Mouse (Mus musculus): ENCODE results near the gene Dus1l. TPM values are rescaled to one million over a fixed set of nuclear protein-coding genes. Genes with fewer than 3 reads are reported as not detected.
"Not testable (repeated sequence)": the region's sequence is repeated elsewhere in the genome, so short reads cannot be mapped to it uniquely, and the experiment has no call there.

Dus1l gene
- total RNA-seq, 2 experiments from 2014 or later, result 40.0 to 42.8 TPM

- DNase-seq (ENCODE audit: low spot score in 2 of 2), result peak; percentile 82 to 83
- intact Hi-C loops (cut with DNase I), result no loop called here
These were observed 12.0 kb downstream of the Dus1l start, which contains the start of the genes Rfng and Gps1 for GRCm38 (mm10) chr11:120784064-120784791. Gene Rfng, minus strand, starts transcription at chr11:120784207. Gene Gps1, plus strand, starts transcription at chr11:120784272.

GRCm38 (mm10) chr11:120783426-120784063, 12.7 kb downstream of the Dus1l start:
- no peak for DNase-seq (ENCODE audit: low spot score in 2 of 2)
- intact Hi-C loops (cut with DNase I), result no loop called here

GRCm38 (mm10) chr11:120781361-120781760, 14.8 kb downstream of the Dus1l start:
- intact Hi-C loops (cut with DNase I); DNase-seq (ENCODE audit: low spot score in 2 of 2): not testable (repeated sequence)

DNA sequence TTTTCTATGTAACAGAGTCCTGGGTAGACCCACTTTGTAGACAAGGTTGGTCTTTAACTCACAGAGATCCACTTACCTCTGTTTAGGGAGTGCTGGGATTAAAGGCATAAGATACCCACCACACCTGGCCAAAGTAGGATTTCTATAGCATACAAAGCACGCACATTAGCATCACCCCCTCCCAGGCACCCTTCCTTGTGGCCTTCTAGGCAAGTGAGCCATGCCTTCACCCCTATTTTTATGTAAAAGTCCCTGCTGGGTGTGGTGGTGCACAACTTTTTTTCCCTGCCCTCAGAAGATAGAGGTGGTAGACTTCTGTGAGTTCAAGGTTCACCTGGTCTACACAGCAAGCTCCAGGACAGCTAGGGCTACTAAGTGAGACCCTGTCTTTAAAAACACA, 16.3 kb downstream of the Dus1l start:
- DNase-seq (ENCODE audit: low spot score in 2 of 2), result no peak
- intact Hi-C loops (cut with DNase I), result loop anchor here (5.0 kb wide), 1 partner anchor 163 kb away; the partner anchor contains the start of gene Pcyt2

DNA sequence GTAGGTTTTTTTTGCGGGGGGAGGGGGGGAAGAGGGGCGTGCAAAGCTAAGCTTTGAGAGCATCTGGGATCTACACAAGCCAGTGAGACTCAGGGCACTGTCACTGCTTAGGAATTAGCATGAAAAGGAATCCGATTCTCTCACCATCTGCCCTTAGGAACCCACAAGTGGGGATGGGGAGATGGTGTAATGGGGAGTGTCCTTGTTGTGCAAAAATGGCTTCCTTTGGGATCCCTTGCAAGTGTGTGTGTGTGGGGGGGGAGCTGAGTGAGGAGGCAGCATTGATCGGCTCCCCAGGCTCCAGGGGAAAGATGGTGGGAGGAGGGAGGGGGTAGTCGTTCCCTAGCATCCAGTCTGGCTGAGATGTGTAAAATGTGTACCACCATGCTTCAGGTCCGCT, 19.1 kb downstream of the Dus1l start:
- DNase-seq (ENCODE audit: low spot score in 2 of 2), result peak in 1 of 2 experiments; percentile 1
- intact Hi-C loops (cut with DNase I), result loop anchor here (2.0 to 5.0 kb wide), 2 partner anchors 64 to 160 kb away; partner anchors contain the start of genes Cenpx, Lrrc45 and Pcyt2

- intact Hi-C loops (cut with DNase I), result loop anchor here (1.0 to 5.0 kb wide), 3 partner anchors 56 to 159 kb away; partner anchors contain the start of genes Cenpx, Lrrc45 and Pcyt2
- peak; percentile 93 to 95 for DNase-seq (ENCODE audit: low spot score in 2 of 2)
These were observed 20.3 kb downstream of the Dus1l start for GRCm38 (mm10) chr11:120775774-120776469.

GRCm38 (mm10) chr11:120773463-120774190, 22.6 kb downstream of the Dus1l start:
- intact Hi-C loops (cut with DNase I), result no loop called here
- peak in 1 of 2 experiments; percentile 0 for DNase-seq (ENCODE audit: low spot score in 2 of 2)

DNA sequence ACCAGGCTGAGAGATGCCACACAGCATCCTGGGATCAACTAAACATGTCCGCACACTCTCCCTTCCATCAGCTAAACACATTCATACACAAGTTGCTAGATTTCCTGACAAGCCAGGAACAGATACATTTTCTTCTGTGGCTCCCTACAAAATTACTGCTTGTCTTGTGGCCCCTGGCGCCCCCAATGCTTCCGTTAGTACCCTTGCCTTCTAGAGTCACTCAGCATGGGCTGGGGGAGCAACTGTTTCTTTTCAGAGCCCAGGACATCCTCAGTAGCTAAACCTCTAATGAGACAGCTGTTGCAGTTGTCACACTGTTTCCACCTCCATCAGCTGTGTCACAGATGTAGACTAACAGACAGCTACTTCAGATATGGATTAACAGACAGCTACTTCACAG, 23.5 kb downstream of the Dus1l start:
- no peak for DNase-seq (ENCODE audit: low spot score in 2 of 2)
- intact Hi-C loops (cut with DNase I), result no loop called here

DNA sequence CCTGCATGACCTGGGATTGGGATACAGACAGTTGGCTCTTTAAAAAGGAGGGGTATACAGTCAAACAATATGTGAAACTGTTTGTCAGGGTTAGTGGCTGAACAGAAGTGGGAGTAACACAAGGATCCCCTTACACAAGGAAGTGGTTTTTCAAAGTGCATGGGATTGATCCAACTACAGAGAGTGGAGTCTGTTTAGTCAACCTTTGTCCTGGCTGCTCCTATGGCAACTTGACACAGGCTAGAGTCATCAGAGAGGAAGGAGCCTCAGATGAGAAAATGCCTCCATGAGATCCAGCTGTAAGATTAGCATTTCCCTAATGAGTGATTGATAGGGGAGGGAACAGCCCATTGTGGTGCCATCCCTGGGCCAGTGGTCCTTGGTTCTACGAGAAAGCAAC, 28.0 kb downstream of the Dus1l start:
- no peak for DNase-seq (ENCODE audit: low spot score in 2 of 2)
- intact Hi-C loops (cut with DNase I), result no loop called here

DNA sequence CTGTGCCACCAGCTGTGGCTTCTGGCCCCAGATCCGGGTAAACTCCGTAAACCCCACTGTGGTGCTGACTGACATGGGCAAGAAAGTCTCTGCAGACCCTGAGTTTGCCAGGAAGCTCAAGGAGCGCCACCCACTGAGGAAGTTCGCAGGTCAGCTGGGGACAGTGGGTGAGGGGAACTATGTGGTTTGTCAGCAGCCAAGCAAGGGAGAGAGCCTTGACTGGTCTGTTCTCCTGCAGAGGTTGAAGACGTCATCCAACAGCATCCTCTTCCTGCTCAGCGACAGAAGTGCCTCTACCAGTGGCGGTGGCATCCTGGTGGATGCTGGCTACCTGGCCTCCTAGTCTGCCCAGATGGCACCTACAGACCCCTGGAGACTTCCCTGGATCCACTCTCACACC, 29.2 kb downstream of the Dus1l start:
- not testable (repeated sequence) for DNase-seq (ENCODE audit: low spot score in 2 of 2)

DNA sequence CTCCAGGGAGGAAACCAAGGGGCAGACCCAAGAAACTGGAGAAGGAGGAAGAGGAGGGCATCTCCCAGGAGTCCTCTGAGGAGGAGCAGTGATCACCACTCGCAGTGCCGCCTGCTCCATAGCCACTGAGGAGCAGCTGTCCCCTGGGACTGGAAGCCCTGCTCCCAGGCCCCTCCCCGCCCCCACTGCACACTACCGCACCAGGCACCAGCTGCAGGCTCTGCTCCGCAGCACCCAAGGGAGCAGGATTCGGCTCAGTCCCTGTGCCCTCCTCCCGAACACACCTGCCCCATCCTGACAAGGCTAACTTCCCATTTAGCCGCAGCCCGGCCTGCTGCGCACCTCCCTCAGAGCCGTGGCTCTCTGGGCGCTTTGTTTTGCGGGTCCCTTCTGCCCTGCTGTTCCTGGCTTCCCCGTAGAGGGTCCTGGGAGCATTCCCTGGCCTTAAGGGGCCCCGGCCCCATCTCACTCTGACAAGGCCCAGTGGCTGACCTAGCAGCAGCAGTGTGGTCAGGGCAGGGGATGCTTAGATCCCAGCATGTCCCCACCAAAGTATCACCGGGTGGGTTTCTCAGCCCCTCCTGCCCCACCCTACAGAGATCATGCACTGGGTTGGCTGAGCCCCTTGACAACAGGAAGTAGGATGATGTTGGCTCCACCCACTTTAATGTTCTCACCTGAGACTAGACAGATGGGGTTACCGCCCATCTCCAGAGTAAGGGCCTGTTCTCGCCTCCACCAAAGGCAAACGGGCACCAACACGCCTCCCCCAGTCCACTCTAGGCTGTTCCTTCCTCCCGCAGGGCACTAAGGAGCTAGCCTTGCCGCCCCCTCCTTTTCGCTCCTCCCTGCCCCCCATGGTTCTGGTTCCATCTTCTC, 32.8 kb downstream of the Dus1l start:
- intact Hi-C loops (cut with DNase I); DNase-seq (ENCODE audit: low spot score in 2 of 2): not testable (repeated sequence)

More for the DNA sequence above, 29.2 kb downstream of the Dus1l start:
- intact Hi-C loops (cut with DNase I), result not testable (repeated sequence)

GRCm38 (mm10) chr11:120762672-120763041, 33.5 kb downstream of the Dus1l start, which contains the start of gene Hmga1b:
Gene Hmga1b, plus strand, starts transcription at chr11:120762794.
- DNase-seq (ENCODE audit: low spot score in 2 of 2); intact Hi-C loops (cut with DNase I): not testable (repeated sequence)

GRCm38 (mm10) chr11:120761811-120762671, 34.2 kb downstream of the Dus1l start:
- no peak for DNase-seq (ENCODE audit: low spot score in 2 of 2)
- intact Hi-C loops (cut with DNase I), result no loop called here

DNA sequence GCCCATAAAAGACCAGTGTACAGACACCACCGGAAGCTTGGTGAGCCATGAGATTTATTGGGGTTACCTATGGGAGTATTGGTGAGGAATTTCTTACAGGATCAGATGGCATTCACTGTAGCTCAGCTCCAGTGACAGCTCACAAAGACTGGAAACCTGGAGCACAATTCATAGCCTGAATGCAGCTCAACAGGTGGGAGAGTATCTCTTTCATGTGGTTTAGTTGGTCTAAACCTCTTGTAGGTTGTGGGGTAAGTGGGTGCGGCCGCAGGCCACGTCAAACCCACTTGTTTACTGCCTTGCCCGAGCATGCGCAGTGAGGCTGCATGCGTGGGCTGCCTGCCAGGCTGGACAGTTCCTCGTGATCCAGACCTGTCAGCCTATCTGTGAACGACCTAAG, 36.0 kb downstream of the Dus1l start:
- no peak for DNase-seq (ENCODE audit: low spot score in 2 of 2)
- intact Hi-C loops (cut with DNase I), result no loop called here

DNA sequence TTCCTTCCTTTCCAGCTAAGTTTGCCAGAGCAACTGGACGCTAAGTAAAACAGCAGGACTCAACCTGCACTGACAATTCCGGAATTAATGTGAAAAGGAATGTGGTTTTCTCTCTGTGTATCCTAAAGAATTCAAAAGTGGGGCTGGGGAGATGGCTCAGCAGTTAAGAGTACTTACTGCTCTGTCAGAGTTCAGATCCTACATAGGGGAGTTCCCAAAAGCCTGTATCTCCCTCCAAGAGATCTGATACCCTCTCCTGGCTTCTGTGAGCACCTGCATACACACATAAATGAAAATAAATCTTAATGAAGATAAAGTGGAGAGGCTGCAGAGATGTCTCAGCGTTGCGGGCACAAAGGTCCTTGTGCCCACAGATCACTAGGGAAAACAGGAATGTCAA, 44.6 kb downstream of the Dus1l start:
- intact Hi-C loops (cut with DNase I), result no loop called here
- DNase-seq (ENCODE audit: low spot score in 2 of 2), result no peak

DNA sequence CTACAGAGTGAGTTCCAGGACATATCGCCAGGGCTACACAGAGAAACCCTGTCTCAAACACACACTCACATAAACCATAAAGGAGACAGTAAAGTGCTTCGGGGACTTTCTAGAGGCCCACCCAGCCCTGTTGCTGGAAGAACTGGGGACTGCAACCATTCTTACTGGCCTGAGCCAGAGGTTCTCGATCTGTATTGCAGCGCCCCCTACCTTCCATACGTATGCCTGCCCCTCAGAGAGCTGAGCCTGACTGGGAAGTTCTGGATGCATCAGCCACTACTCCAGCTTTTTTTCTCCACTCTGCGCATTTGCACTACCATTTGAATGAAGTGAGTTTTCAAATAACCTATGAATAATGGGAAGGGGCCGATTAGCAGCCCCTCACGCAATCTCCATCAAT, 46.8 kb downstream of the Dus1l start:
- DNase-seq (ENCODE audit: low spot score in 2 of 2), result peak in 1 of 2 experiments; percentile 12
- intact Hi-C loops (cut with DNase I), result no loop called here

DNA sequence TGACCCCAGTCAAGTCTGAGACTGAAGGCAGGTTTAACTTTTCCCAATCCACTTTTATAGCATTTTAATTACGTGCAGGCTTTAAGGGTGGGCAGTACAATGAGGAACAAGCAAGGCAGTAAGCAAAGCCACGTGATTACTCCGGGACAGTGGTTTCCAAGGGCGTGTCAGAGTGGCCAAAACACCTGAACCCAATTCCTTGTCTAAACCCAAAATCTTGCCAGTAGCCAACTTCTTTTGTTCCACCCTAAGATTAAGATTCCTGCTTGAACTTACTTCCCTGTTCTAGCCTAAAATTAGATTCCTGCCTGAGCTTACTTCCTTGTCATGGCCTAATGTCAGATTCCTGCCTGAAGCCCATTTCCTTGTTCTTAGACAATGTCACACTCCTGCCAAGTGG, 48.2 kb downstream of the Dus1l start:
- intact Hi-C loops (cut with DNase I), result no loop called here
- no peak for DNase-seq (ENCODE audit: low spot score in 2 of 2)

Data from left cerebral cortex, postnatal 25 days (tissue).